14 mouse cellular contexts compared by ENCODE assay signal in genomic region chr11:53103601-53104325, GRCm38 (mm10).
DNase-seq lines count a peak whose midpoint lies in the region; ATAC-seq lines count a peak whose summit lies in the region.
"Had no signal": no experiment of that assay in that cellular context is flagged by ENCODE, and none has a peak within 500 bp of the region (broad histone marks: within the 10 kb centered on the region; RNA-seq: fewer than 3 reads in every experiment).

No protein-coding gene starts in this region.

- H3K4me3 ChIP-seq in forebrain, embryonic 11.5 days (ENCODE audit: low read depth, low read length): no peak overlapping the region
- H3K4me3 ChIP-seq in forebrain, embryonic 15.5 days: no peak overlapping the region
- H3K4me3 ChIP-seq: hindbrain, embryonic 15.5 days; neural tube, embryonic 15.5 days had no signal

- H3K4me2 ChIP-seq in forebrain, embryonic 11.5 days (ENCODE audit: low read depth, low read length, severe bottlenecking): no peak overlapping the region
- H3K4me2 ChIP-seq in forebrain, embryonic 15.5 days (replicated peaks): no peak overlapping the region
- H3K4me2 ChIP-seq: hindbrain, embryonic 15.5 days; neural tube, embryonic 15.5 days had no signal

- no peak overlapping the region for H3K27ac ChIP-seq in forebrain, embryonic 11.5 days (ENCODE audit: low read depth, low read length)
- no peak overlapping the region for H3K27ac ChIP-seq in forebrain, embryonic 15.5 days (replicated peaks)
- H3K27ac ChIP-seq: hindbrain, embryonic 15.5 days; liver, embryonic 14.5 days; neural tube, embryonic 15.5 days had no signal

- ATAC-seq in forebrain, embryonic 11.5 days (replicated peaks; ENCODE audit: low FRiP score): no peak
- no peak for ATAC-seq in forebrain, embryonic 15.5 days (replicated peaks)

- peaks cover 10% of the 10 kb centered on the region; the same call in 1 of the 2 replicates for H3K4me1 ChIP-seq in forebrain, embryonic 11.5 days (replicated peaks; ENCODE audit: control insufficient read depth, insufficient read depth, low read length)
- no peaks in the 10 kb centered on the region for H3K4me1 ChIP-seq in forebrain, embryonic 15.5 days

- H3K9me3 ChIP-seq in forebrain, embryonic 11.5 days (ENCODE audit: control insufficient read depth, low read length): no peaks in the 10 kb centered on the region
- no peaks in the 10 kb centered on the region for H3K9me3 ChIP-seq in forebrain, embryonic 15.5 days
- H3K9me3 ChIP-seq: hindbrain, embryonic 15.5 days; neural tube, embryonic 15.5 days had no signal

- H3K27me3 ChIP-seq in forebrain, embryonic 11.5 days (ENCODE audit: control insufficient read depth, insufficient read depth, low read length): no peaks in the 10 kb centered on the region
- H3K27me3 ChIP-seq in forebrain, embryonic 15.5 days: no peaks in the 10 kb centered on the region
- H3K27me3 ChIP-seq: hindbrain, embryonic 15.5 days had no signal

- H3K36me3 ChIP-seq in forebrain, embryonic 11.5 days (ENCODE audit: control insufficient read depth, insufficient read depth, low read length): no peaks in the 10 kb centered on the region
- H3K36me3 ChIP-seq in forebrain, embryonic 15.5 days: no peaks in the 10 kb centered on the region
- H3K36me3 ChIP-seq: hindbrain, embryonic 15.5 days; neural tube, embryonic 15.5 days had no signal

- no peak overlapping the region for H3K9ac ChIP-seq in forebrain, embryonic 11.5 days (ENCODE audit: low read length)
- no peak overlapping the region for H3K9ac ChIP-seq in forebrain, embryonic 15.5 days (replicated peaks)
- H3K9ac ChIP-seq: hindbrain, embryonic 15.5 days; liver, embryonic 14.5 days; neural tube, embryonic 15.5 days had no signal

- peak; percentile 46 for DNase-seq in adrenal gland, postnatal 14 days
- no peak for DNase-seq in adrenal gland, postnatal 4 days (ENCODE audit: low spot score in 2 of 2)
- DNase-seq in retina, postnatal 1 day: peak; percentile 63
- no peak for DNase-seq in retina, embryonic 14.5 days (ENCODE audit: low spot score)
- DNase-seq in kidney, adult 18-20 months: peak; percentile 59
- DNase-seq in skeletal muscle tissue, adult 2 months (ENCODE audit: low read depth, low spot score): peak; percentile 74
- no peak for DNase-seq in forebrain, embryonic 11.5 days (ENCODE audit: low spot score)
- DNase-seq: adrenal gland, postnatal 10 days; cerebellum, adult 8-10 months; thymus, postnatal 4 days had no signal

- 52% methylated on average over 10 of the region's 10 CpGs for WGBS in forebrain, embryonic 11.5 days
- WGBS in forebrain, embryonic 15.5 days: 31% methylated on average over 10 of the region's 10 CpGs

Comparison
In these comparisons a context has a peak if more than half of its experiments do, and no peak if none do; other contexts are left out.
1. DNase-seq: peak in adrenal gland, postnatal 14 days (single experiment), retina, postnatal 1 day (single experiment), kidney, adult 18-20 months (single experiment) and skeletal muscle tissue, adult 2 months (single experiment); none in adrenal gland, postnatal 4 days (0 of 2), retina, embryonic 14.5 days (single experiment) and forebrain, embryonic 11.5 days (single experiment).